Mouse (Mus musculus): Measurements from ENCODE around the gene Psmd1. TPM values are rescaled to one million over a fixed set of nuclear protein-coding genes. Genes with fewer than 3 reads are reported as not detected.
"Not testable (repeated sequence)": the region's sequence is repeated elsewhere in the genome, so short reads cannot be mapped to it uniquely, and the experiment has no call there.

Gene Psmd1
- polyA plus RNA-seq (2016; fragmentation: Nextera tagmentation; extraction: Ambion mirVana): 154 and 159 TPM in 2 replicates

DNA sequence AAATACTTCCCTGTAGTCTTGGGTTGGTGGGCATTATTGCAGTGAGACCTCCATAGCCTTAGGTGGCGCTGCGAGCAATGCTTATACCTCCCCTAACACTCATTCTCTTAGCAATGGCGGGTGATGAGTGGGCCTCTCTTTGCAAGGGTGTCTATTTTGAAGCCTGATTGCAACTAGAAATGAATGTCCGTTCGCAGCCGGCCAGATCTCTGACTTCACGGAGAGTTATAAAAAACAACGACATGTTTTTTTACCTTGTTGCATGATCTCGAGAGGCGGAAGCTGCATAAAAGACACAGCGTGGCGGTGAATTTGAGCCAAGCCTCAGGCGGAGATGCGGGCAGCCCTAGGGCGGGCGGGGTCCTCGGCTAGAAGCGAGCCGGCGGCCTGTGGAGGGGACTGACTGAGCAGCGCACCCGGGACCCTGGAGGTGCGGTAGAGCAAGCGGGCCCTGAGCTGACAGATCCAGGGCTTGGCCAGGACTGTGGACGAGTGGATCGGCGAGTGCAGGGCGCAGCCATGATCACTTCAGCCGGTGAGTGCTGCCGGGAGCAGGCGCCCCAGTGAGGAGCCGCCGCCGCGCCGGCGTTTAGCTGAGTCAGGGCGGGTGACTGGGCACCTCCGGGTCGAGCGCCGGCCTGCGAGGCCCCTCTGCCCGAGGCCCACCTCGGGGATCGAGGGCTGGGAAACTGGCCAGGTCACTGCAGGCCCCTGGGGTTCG is at the start of gene Psmd1:
Gene Psmd1, plus strand, starts transcription at position 117 of the 721 bp plus-strand sequence.
- Histone ChIP-seq H3K4me2 (peak within 1 kb of the TSS; percentile 99), H3K36me3 (peaks cover 9% of the 10 kb centered on the region), H3K27me3 (replicated peaks) (no peaks in the 10 kb centered on the region), H3K9ac (peak within 1 kb of the TSS; percentile 99), H3K9me3 (replicated peaks) (peaks cover 4% of the 10 kb centered on the region), H3K27ac (ENCODE audit: poor library complexity, severe bottlenecking) (peak within 1 kb of the TSS; percentile 81), H3K4me1 (replicated peaks) (peaks cover 9% of the 10 kb centered on the region), H3K4me3 (peak within 1 kb of the TSS; percentile 98)
- peak; percentile 93 for ATAC-seq (ENCODE audit: insufficient number of reproducible peaks, low FRiP score)
- under 1% methylated on average over 47 of the region's 47 CpGs for WGBS

DNA sequence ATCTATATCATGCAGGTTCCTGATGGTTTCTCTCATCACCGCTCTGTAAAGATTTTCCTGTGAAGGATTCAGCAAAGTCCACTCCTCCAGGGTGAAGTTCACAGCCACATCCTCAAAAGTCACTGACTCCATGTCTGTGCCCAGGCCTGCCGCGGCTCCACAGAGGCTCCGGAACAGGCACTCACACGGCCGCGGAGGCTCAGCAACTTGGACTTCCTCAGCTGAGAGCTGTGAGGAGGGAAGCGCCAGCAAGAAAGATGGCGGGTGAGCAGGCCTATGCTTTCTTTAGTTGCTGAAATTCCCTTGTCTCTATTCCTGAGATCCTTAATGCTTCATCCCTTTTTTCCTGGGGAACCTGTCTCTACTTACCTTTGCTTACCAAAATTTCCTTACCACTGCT is 48.4 kb upstream of the Psmd1 start:
- H3K9ac ChIP-seq; H3K4me3 ChIP-seq; H3K4me2 ChIP-seq; H3K36me3 ChIP-seq; H3K27ac ChIP-seq (ENCODE audit: poor library complexity, severe bottlenecking); H3K4me1 ChIP-seq (replicated peaks); ATAC-seq (ENCODE audit: insufficient number of reproducible peaks, low FRiP score): not testable (repeated sequence)
- 92% methylated on average over 9 of the region's 9 CpGs for WGBS
- peaks cover 11% of the 10 kb centered on the region for H3K9me3 ChIP-seq (replicated peaks)
- peaks cover 43% of the 10 kb centered on the region for H3K27me3 ChIP-seq (replicated peaks)

DNA sequence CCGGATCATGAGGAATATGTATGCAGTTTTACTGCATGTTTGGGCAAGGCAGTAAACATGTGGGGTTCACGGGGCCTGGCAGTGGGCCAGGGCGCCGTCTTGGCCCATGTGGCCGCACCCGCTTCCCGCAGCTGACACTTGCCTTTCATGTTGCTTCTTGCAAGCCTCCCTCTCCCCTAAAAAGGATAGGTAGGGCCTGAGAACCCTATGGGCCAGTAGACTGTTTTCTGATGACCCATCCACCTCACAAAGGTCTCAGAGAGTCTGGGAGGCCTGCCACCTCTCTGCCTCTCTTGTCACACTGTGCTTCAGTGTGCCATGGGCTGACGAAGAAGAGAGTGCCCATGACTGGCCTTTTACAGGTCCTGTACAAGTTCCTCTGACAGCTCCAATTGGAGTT is 47.7 kb upstream of the Psmd1 start, which contains the start of gene Spata3:
Gene Spata3, plus strand, starts transcription at position 301 of the 400 bp plus-strand sequence.
- ATAC-seq (ENCODE audit: insufficient number of reproducible peaks, low FRiP score): no peak
- Histone ChIP-seq H3K36me3 (no peaks in the 10 kb centered on the region), H3K4me1 (replicated peaks) (peaks cover 3% of the 10 kb centered on the region; the same call in 1 of the 2 replicates), H3K27ac (ENCODE audit: poor library complexity, severe bottlenecking) (no peak within 1 kb of the TSS), H3K27me3 (replicated peaks) (peaks cover 48% of the 10 kb centered on the region), H3K9me3 (replicated peaks) (peaks cover 9% of the 10 kb centered on the region), H3K4me2 (no peak within 1 kb of the TSS), H3K4me3 (no peak within 1 kb of the TSS), H3K9ac (no peak within 1 kb of the TSS)
- 82% methylated on average over 8 of the region's 8 CpGs for WGBS

DNA sequence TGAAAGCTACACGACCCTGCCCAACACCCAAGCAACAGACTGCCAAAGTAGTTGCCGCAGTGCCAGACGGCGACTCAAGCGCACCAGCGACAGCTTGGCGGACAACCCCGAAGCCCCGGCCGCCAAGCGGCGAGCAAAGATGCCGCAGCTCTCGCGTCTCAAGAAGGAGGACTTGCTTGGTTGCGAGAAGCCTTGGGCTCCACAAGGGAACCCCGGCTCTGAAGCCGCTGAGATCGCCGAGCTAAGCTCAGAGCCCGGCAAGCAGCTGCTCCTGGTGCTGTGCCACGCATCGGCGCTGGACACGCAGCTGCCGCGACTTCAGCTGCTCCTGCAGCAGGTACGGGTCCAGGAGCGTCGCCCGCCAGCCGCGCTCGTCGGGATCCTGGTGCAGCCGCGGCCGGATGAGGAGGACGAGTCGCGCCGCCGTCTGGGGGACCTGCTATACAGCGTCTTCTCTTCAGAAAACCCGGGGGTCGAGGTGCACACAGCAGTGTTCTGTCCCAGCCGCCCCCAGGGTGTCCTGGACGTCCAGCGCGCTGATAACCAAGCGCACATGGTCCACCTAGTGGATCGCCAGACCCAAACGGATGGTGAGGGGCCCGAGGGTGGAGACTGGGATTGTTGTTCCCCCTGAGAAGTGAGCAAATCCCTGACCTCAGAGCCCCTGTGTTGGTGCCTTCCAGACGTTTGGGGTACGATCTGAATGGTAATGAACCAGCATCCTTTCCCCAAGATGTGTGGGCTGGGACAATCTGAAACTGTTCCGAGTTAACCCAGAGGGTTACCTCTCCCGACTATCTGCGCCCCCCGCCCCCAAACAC is 45.7 kb upstream of the Psmd1 start:
- H3K36me3 ChIP-seq: no peaks in the 10 kb centered on the region
- peak overlapping the region; percentile 50 for H3K4me3 ChIP-seq
- peaks cover 3% of the 10 kb centered on the region; the same call in 1 of the 2 replicates for H3K4me1 ChIP-seq (replicated peaks)
- WGBS: 3% methylated on average over 60 of the region's 60 CpGs
- H3K4me2 ChIP-seq: peak overlapping the region; percentile 84
- 0 out of 2 replicates have a peak, but pooled peaks have one; percentile 61 for ATAC-seq (ENCODE audit: insufficient number of reproducible peaks, low FRiP score)
- no peak overlapping the region for H3K27ac ChIP-seq (ENCODE audit: poor library complexity, severe bottlenecking)
- H3K27me3 ChIP-seq (replicated peaks): peaks cover 63% of the 10 kb centered on the region
- H3K9me3 ChIP-seq (replicated peaks): peaks cover 5% of the 10 kb centered on the region; the same call in 1 of the 2 replicates
- H3K9ac ChIP-seq: peak overlapping the region; percentile 62

DNA sequence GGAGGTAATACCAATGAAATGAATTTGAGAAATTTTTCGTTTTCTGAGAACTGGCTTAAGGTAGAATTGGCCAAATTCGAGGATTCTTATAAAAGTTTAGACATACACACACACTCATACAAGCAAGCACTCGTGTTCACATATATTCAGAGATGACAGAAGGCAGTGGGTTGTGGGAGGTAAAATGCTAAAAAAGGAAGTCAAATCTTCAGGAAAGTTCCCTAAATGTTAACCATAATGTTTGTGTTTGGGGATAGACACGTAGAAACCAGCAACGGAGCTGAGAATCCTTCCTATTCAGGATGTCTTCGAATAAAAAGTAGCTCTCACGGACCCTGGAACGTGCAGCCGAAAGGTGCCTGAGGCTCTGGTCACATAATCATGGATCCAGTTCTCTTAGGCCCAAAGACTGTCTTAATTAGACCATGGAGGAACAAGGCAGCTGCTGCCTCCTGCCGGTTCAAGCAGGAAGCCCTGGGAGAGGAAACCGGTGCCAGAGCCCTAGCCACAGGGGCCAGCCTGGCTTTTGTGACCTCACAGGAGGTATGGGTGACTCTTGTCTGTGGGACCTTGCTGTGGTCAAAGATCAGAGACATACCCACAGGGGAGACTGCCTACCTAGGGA is 42.7 kb upstream of the Psmd1 start:
- peaks cover 67% of the 10 kb centered on the region for H3K27me3 ChIP-seq (replicated peaks)
- WGBS: 63% methylated on average over 11 of the region's 11 CpGs

GRCm38 (mm10) chr1:86032273-86032987 is 31.8 kb upstream of the Psmd1 start:
- ATAC-seq (ENCODE audit: insufficient number of reproducible peaks, low FRiP score): no peak
- Histone ChIP-seq H3K27ac (ENCODE audit: poor library complexity, severe bottlenecking) (no peak overlapping the region), H3K4me3 (no peak overlapping the region), H3K27me3 (replicated peaks) (peaks cover 20% of the 10 kb centered on the region; the same call in 1 of the 2 replicates), H3K9me3 (replicated peaks) (no peaks in the 10 kb centered on the region), H3K9ac (no peak overlapping the region), H3K4me2 (no peak overlapping the region), H3K4me1 (replicated peaks) (no peaks in the 10 kb centered on the region), H3K36me3 (no peaks in the 10 kb centered on the region)
- WGBS: 27% methylated on average over 11 of the region's 11 CpGs

More for the DNA sequence above, 42.7 kb upstream of the Psmd1 start:
- Histone ChIP-seq H3K4me2 (no peak overlapping the region), H3K4me3 (no peak overlapping the region), H3K9ac (no peak overlapping the region), H3K36me3 (no peaks in the 10 kb centered on the region), H3K4me1 (replicated peaks) (peaks cover 3% of the 10 kb centered on the region; the same call in 1 of the 2 replicates), H3K27ac (ENCODE audit: poor library complexity, severe bottlenecking) (no peak overlapping the region), H3K9me3 (replicated peaks) (0 out of 2 replicates have a peak, but pooled peaks cover under 1% of the 10 kb centered on the region)
- no peak for ATAC-seq (ENCODE audit: insufficient number of reproducible peaks, low FRiP score)

DNA sequence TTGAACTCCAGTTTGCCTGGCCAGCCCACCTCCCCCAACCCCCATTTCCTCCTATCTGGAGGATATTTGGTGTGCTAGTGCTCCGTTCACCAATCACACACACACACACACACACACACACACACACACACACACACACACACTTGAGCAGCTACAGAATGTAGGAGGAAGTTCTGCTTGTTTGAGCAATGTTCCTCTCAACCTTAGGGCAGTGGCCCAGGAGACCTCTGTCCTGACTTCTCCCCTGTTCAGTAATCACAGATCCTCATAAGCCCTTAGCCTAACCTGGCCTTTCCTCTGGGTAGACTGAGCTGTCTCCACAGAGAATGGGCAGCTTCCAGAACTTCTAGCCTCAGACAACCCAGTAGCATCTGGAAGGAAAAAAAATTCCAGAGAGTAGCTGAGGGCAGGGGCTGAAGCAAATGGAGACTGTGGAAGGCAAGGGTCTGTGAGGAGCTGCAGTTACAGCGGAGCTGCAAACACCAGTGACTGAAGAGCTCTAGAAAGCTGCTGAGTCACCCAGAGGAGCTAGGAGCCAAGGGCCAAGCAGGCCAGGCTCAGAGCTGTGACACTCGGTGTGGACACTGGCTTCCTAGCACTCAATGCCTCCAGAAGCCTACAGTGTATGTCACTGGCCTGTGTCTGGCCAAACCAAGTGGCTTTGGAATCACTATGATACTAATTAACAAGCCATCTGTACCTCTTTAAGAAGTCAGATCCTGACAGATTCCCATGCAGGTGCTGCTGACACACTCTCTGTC is 25.8 kb upstream of the Psmd1 start:
- Histone ChIP-seq H3K9ac (no peak overlapping the region), H3K4me3 (no peak overlapping the region), H3K27me3 (replicated peaks) (peaks cover 10% of the 10 kb centered on the region), H3K9me3 (replicated peaks) (peaks cover 7% of the 10 kb centered on the region), H3K4me1 (replicated peaks) (0 out of 2 replicates have a peak, but pooled peaks cover 7% of the 10 kb centered on the region), H3K36me3 (no peaks in the 10 kb centered on the region), H3K4me2 (no peak overlapping the region), H3K27ac (ENCODE audit: poor library complexity, severe bottlenecking) (no peak overlapping the region)
- ATAC-seq (ENCODE audit: insufficient number of reproducible peaks, low FRiP score): peak; percentile 45; the same call in 1 of the 2 replicates
- 28% methylated on average over 3 of the region's 3 CpGs for WGBS

DNA sequence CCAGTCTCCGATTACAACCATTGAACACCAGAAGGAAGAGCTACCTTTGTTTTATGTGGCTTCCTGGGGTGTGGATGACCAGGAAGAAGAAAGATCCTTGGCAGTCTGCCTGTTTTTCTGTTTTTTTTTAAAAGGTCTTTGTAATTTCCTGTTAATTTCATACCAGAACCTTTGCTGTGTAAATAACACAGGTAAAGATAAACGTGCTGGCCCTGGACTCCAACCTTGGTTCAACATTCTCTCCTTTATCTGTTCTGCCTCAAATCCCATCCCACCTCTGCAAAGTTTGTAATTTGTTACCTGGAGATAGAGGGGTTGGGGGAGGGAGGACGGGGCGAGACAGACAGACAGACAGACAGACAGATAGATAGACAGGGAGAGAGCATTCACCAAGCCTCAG is 24.1 kb upstream of the Psmd1 start:
- no peak overlapping the region for H3K4me3 ChIP-seq
- no peak for ATAC-seq (ENCODE audit: insufficient number of reproducible peaks, low FRiP score)
- WGBS: 65% methylated on average over 4 of the region's 4 CpGs
- H3K4me2 ChIP-seq: no peak overlapping the region
- peaks cover 7% of the 10 kb centered on the region for H3K9me3 ChIP-seq (replicated peaks)
- peaks cover 28% of the 10 kb centered on the region for H3K27me3 ChIP-seq (replicated peaks)
- 0 out of 2 replicates have a peak, but pooled peaks cover 7% of the 10 kb centered on the region for H3K4me1 ChIP-seq (replicated peaks)
- H3K36me3 ChIP-seq: no peaks in the 10 kb centered on the region
- no peak overlapping the region for H3K9ac ChIP-seq
- no peak overlapping the region for H3K27ac ChIP-seq (ENCODE audit: poor library complexity, severe bottlenecking)

GRCm38 (mm10) chr1:86040817-86041216 is 23.4 kb upstream of the Psmd1 start:
- Histone ChIP-seq H3K27me3 (replicated peaks) (peaks cover 30% of the 10 kb centered on the region), H3K9me3 (replicated peaks) (peaks cover 7% of the 10 kb centered on the region)
- no peak for ATAC-seq (ENCODE audit: insufficient number of reproducible peaks, low FRiP score)

GRCm38 (mm10) chr1:86045056-86045455 is 19.1 kb upstream of the Psmd1 start:
- Histone ChIP-seq H3K4me3 (no peak overlapping the region), H3K4me2 (no peak overlapping the region), H3K9me3 (replicated peaks) (peaks cover 7% of the 10 kb centered on the region), H3K4me1 (replicated peaks) (peaks cover 15% of the 10 kb centered on the region), H3K27ac (ENCODE audit: poor library complexity, severe bottlenecking) (no peak overlapping the region), H3K27me3 (replicated peaks) (peaks cover 56% of the 10 kb centered on the region), H3K36me3 (no peaks in the 10 kb centered on the region), H3K9ac (no peak overlapping the region)
- WGBS: 52% methylated on average over 4 of the region's 4 CpGs
- ATAC-seq (ENCODE audit: insufficient number of reproducible peaks, low FRiP score): no peak

More at GRCm38 (mm10) chr1:86040817-86041216, 23.4 kb upstream of the Psmd1 start:
- Histone ChIP-seq H3K36me3 (no peaks in the 10 kb centered on the region), H3K9ac (no peak overlapping the region), H3K4me1 (replicated peaks) (0 out of 2 replicates have a peak, but pooled peaks cover 7% of the 10 kb centered on the region), H3K27ac (ENCODE audit: poor library complexity, severe bottlenecking) (no peak overlapping the region), H3K4me2 (no peak overlapping the region), H3K4me3 (no peak overlapping the region)
- WGBS: 82% methylated on average over 3 of the region's 3 CpGs

Measured in heart, embryonic 12.5 days (tissue).